Mouse (Mus musculus) thymus, adult 2 months (tissue): Measurements from ENCODE around the gene A630001G21Rik.

Source experiments
- CTCF ChIP-seq: fragments of 200-500 bp; IDR thresholded peaks from 2 replicates; pipeline ENCODE4 v1.5.1; 2012; ENCODE audit warnings: mild to moderate bottlenecking, control low read depth, low read length, moderate library complexity, borderline replicate concordance; ENCODE audit not compliant: control insufficient read depth, poor library complexity, insufficient read depth; ENCODE audit errors: extremely low read depth
- POLR2A ChIP-seq: fragments of 200-500 bp; IDR thresholded peaks from 2 replicates; pipeline ENCODE4 v1.6.1; 2012; ENCODE audit warnings: mild to moderate bottlenecking, low read length, control low read depth, moderate library complexity; ENCODE audit not compliant: control insufficient read depth, poor library complexity, insufficient read depth; ENCODE audit errors: extremely low read depth

DNA sequence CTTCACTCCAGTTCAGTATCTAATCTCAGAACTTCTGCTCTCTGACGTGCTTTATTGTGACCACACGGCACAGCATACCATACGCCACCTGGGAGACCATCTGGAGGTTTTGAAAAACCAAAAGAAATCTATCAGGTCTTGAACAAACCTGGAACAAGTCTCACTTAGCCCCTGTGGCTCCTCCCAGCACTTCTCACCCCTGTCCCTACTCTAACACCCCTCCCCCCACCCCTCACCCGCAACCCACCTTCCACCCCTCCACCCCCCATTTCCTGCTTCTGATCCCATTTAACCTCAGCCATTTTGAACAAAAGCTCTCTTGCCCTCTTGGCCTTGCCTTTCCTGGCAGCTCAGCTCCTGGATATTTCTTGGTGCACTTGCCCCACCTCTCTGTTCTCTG, 98.2 kb downstream of the A630001G21Rik start:
- TF ChIP-seq CTCF (no peak), POLR2A (no peak)
